10 mouse cellular contexts compared by ENCODE assay signal in genomic region chr8:114933248-114933647, GRCm38 (mm10).
DNase-seq lines count a peak whose midpoint lies in the region; ATAC-seq and TF ChIP-seq lines count a peak whose summit lies in the region.
"Had no signal": no experiment of that assay in that cellular context is flagged by ENCODE, and none has a peak within 500 bp of the region (broad histone marks: within the 10 kb centered on the region; RNA-seq: fewer than 3 reads in every experiment).

No protein-coding gene starts in this region.

- H3K27ac ChIP-seq in heart, embryonic 11.5 days (ENCODE audit: low read depth, low read length) = no peak overlapping the region
- no peak overlapping the region for H3K27ac ChIP-seq in spleen, adult 2 months (ENCODE audit: insufficient read depth, low read length)
- H3K27ac ChIP-seq in cortical plate, adult 2 months (ENCODE audit: insufficient read depth, low read length) = no peak overlapping the region
- no peak overlapping the region for H3K27ac ChIP-seq in hindbrain, embryonic 14.5 days
- H3K27ac ChIP-seq: forebrain, embryonic 12.5 days had no signal

- peak; percentile 16 to 31 for DNase-seq in heart, postnatal 10 days
- no peak for DNase-seq in spleen, adult 2 months (ENCODE audit: low read depth in 1 of 2, low spot score in 2 of 2)
- no peak for DNase-seq in spleen, postnatal 10 days (ENCODE audit: low spot score in 2 of 2)
- no peak for DNase-seq in adrenal gland, postnatal 25 days
- no peak for DNase-seq in adrenal gland, adult 18-20 months (ENCODE audit: low spot score in 2 of 2)
- DNase-seq in hindbrain, embryonic 14.5 days (ENCODE audit: low spot score) = no peak
- DNase-seq: adrenal gland, adult 8-10 months had no signal

- intact Hi-C loops in heart, postnatal 10 days (cut with DNase I) = loop anchor here (5.0 kb wide), 1 partner anchor 774 kb away; the partner anchor contains the start of gene Maf

- no peaks in the 10 kb centered on the region for H3K36me3 ChIP-seq in heart, embryonic 11.5 days (ENCODE audit: control insufficient read depth, insufficient read depth, low read length)
- H3K36me3 ChIP-seq in spleen, adult 2 months (ENCODE audit: control insufficient read depth, insufficient read depth, low read length) = no peaks in the 10 kb centered on the region
- no peaks in the 10 kb centered on the region for H3K36me3 ChIP-seq in hindbrain, embryonic 14.5 days (replicated peaks; ENCODE audit: control insufficient read depth, insufficient read depth)
- H3K36me3 ChIP-seq: forebrain, embryonic 12.5 days had no signal

- no peak overlapping the region for H3K9ac ChIP-seq in heart, embryonic 11.5 days (ENCODE audit: low read depth, low read length)
- no peak overlapping the region for H3K9ac ChIP-seq in hindbrain, embryonic 14.5 days
- H3K9ac ChIP-seq: forebrain, embryonic 12.5 days had no signal

- ATAC-seq in heart, embryonic 11.5 days (replicated peaks; ENCODE audit: insufficient number of reproducible peaks, low FRiP score, low TSS enrichment) = no peak
- no peak for ATAC-seq in hindbrain, embryonic 14.5 days (ENCODE audit: low FRiP score)

- H3K4me3 ChIP-seq in heart, embryonic 11.5 days (ENCODE audit: low read depth, low read length) = no peak overlapping the region
- no peak overlapping the region for H3K4me3 ChIP-seq in spleen, adult 2 months (ENCODE audit: extremely low read depth, insufficient read depth, insufficient read length)
- H3K4me3 ChIP-seq in cortical plate, adult 2 months (ENCODE audit: insufficient read depth, low read length) = no peak overlapping the region
- H3K4me3 ChIP-seq in hindbrain, embryonic 14.5 days (replicated peaks; ENCODE audit: low read length) = no peak overlapping the region
- H3K4me3 ChIP-seq: forebrain, embryonic 12.5 days had no signal

- TF ChIP-seq CTCF in spleen, adult 2 months (IDR thresholded peaks at IDR 0.05; ENCODE audit: extremely low read depth, insufficient read depth, insufficient read length, insufficient replicate concordance) = peak; percentile 13; the same call in 1 of the 2 replicates
- peak; percentile 35; the same call in 1 of the 2 replicates for TF ChIP-seq CTCF in cortical plate, adult 2 months (IDR thresholded peaks at IDR 0.05; ENCODE audit: extremely low read depth, insufficient read depth, low read length)

- no peaks in the 10 kb centered on the region for H3K9me3 ChIP-seq in heart, embryonic 11.5 days (replicated peaks; ENCODE audit: control insufficient read depth, low read length)
- H3K9me3 ChIP-seq in hindbrain, embryonic 14.5 days (ENCODE audit: control insufficient read depth, low read length) = no peaks in the 10 kb centered on the region
- H3K9me3 ChIP-seq: forebrain, embryonic 12.5 days had no signal

- H3K4me2 ChIP-seq in heart, embryonic 11.5 days = no peak overlapping the region
- no peak overlapping the region for H3K4me2 ChIP-seq in hindbrain, embryonic 14.5 days (replicated peaks)

- no peaks in the 10 kb centered on the region; the same call in 1 of the 2 replicates for H3K4me1 ChIP-seq in heart, embryonic 11.5 days (ENCODE audit: control insufficient read depth, insufficient read depth, low read length)
- H3K4me1 ChIP-seq in spleen, adult 2 months (ENCODE audit: control insufficient read depth, insufficient read depth, insufficient read length) = no peaks in the 10 kb centered on the region
- H3K4me1 ChIP-seq in cortical plate, adult 2 months (ENCODE audit: control insufficient read depth, insufficient read depth, low read length) = no peaks in the 10 kb centered on the region
- peaks cover 5% of the 10 kb centered on the region; the same call in 1 of the 2 replicates for H3K4me1 ChIP-seq in hindbrain, embryonic 14.5 days (replicated peaks; ENCODE audit: control insufficient read depth, insufficient read depth, low read length)

- no peaks in the 10 kb centered on the region for H3K27me3 ChIP-seq in heart, embryonic 11.5 days (ENCODE audit: control insufficient read depth, insufficient read depth, low read length)
- no peaks in the 10 kb centered on the region for H3K27me3 ChIP-seq in spleen, adult 2 months (ENCODE audit: control insufficient read depth, insufficient read depth, low read length)
- H3K27me3 ChIP-seq in hindbrain, embryonic 14.5 days (ENCODE audit: control insufficient read depth, insufficient read depth, low read length) = 0 out of 2 replicates have a peak, but pooled peaks cover 3% of the 10 kb centered on the region

- TF ChIP-seq POLR2A in spleen, adult 2 months (IDR thresholded peaks at IDR 0.05; ENCODE audit: low read depth, low read length) = no peak
- no peak for TF ChIP-seq POLR2A in cortical plate, adult 2 months (IDR thresholded peaks at IDR 0.05; ENCODE audit: extremely low read depth, insufficient read depth, low read length)

- WGBS in heart, embryonic 11.5 days (ENCODE audit: insufficient replicate concordance) = 87% methylated on average over 1 of the region's 1 CpGs
- WGBS in spleen, adult 2 months = 88% methylated on average over 1 of the region's 1 CpGs
- 46% methylated on average over 1 of the region's 1 CpGs for WGBS in hindbrain, embryonic 14.5 days

Comparison
In these comparisons a context has a peak if more than half of its experiments do, and no peak if none do; other contexts are left out.
1. DNase-seq: peak in heart, postnatal 10 days (2 of 2); none in spleen, adult 2 months (0 of 2), spleen, postnatal 10 days (0 of 2), adrenal gland, postnatal 25 days (single experiment), adrenal gland, adult 18-20 months (0 of 2) and hindbrain, embryonic 14.5 days (single experiment).